Mouse (Mus musculus): Measurements from ENCODE around the gene H3f3a.

The H3f3a gene

GRCm38 (mm10) chr1:180783580-180783928, 30.2 kb downstream of the H3f3a start:
- DNase-seq (ENCODE audit: low read depth in 2 of 2, low spot score in 2 of 2) = no peak

GRCm38 (mm10) chr1:180782906-180783579, 30.7 kb downstream of the H3f3a start:
- no peak for DNase-seq (ENCODE audit: low read depth in 2 of 2, low spot score in 2 of 2)

- no peak for DNase-seq (ENCODE audit: low read depth in 2 of 2, low spot score in 2 of 2)
Measured at GRCm38 (mm10) chr1:180781250-180781649, 32.5 kb downstream of the H3f3a start.

GRCm38 (mm10) chr1:180780291-180780690, 33.5 kb downstream of the H3f3a start:
- no peak for DNase-seq (ENCODE audit: low read depth in 2 of 2, low spot score in 2 of 2)

- no peak for DNase-seq (ENCODE audit: low read depth in 2 of 2, low spot score in 2 of 2)
Measured at GRCm38 (mm10) chr1:180778941-180779340, 34.8 kb downstream of the H3f3a start.

- DNase-seq (ENCODE audit: low read depth in 2 of 2, low spot score in 2 of 2) = no peak
Measured at GRCm38 (mm10) chr1:180778403-180778754, 35.4 kb downstream of the H3f3a start.

DNA sequence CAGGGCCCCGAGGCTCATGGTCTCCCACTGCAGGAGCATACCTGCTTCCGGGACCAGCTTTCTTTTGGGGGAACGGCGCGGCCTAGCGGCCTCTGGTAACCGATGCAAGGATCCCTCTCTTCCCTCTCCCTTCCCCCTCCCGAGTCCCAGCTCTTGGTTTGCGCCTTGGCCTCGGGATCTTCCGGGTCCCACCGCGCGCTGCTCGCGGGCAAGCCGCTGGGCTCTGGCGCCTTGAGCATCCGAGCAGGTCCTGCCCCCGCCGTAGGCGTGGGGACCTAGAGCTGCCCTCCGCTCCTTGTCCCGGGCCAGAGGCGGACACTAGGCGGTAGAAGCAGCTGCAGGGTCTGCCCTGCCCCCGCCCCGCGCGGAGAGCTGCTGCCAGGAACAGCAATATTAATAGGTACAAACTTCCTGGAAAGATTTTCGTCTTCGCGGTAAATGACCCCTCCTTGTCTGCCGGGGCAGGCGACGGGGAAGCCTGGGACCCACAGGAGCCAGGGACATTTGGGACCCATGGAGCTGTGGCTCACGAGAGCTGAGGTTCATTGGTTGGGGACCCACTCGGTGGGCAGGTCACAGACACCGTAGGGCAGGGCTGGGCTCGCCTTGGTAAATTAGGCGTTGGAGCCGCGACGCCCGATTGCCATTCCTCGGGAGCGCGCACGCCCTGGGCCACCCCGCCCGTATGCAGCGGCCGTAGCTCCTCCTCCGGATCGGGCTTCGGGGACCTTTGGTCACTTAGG, 35.9 kb downstream of the H3f3a start:
- DNase-seq (ENCODE audit: low read depth in 2 of 2, low spot score in 2 of 2) = peak; percentile 59 to 68

GRCm38 (mm10) chr1:180777289-180777659, 36.5 kb downstream of the H3f3a start:
- no peak for DNase-seq (ENCODE audit: low read depth in 2 of 2, low spot score in 2 of 2)

DNA sequence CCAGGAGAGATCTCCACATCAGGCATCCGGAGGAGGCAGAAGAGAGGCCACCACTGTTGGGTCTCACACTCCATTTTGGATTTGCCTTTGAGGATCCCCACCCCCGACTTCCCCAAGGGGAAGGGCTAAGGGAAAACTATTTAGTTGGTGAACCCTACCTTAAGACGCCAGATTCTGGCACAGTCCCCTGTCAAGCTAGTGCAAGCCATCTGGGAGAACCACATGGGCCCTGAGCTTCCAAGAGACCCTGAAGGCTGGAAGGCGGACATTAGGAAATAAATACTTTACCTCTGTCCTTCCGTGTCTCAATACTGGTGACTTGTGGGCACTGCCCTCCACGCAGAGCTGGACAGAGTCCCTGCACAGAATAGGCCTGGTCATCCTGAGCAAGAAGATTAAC, 37.2 kb downstream of the H3f3a start:
- DNase-seq (ENCODE audit: low read depth in 2 of 2, low spot score in 2 of 2) = no peak

DNA sequence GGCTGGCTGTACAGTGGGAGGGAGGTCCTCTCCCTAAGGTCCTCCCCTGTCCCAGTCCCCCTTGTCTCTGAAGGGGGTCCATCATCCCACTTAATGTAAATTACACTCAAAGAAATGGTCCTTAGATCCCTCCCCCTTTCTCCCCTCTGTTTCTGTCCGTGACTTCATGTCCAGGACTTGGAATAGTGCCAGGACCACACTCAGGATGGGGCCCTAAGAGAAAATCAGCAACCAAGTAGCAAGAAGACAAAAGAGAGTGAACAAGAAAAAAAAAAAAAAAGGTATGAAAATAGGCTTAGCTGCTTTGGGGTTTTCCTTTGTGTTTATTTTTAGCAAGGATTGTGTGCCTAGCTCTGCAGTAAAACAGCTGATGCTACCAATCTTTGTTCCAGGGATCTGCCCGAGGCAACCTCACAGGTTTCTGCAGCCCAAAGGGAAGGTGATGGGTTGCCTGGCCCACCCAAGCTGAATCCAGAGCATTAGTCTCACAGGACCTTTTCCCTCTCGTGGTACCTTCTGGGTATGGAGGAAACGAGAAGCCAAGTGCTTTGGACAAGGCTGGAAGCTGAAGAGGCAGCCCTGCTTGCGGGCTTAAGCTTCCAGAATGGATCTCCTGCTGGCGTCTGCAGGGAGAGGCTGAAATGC, 37.8 kb downstream of the H3f3a start:
- no peak for DNase-seq (ENCODE audit: low read depth in 2 of 2, low spot score in 2 of 2)

GRCm38 (mm10) chr1:180775317-180775716, 38.4 kb downstream of the H3f3a start:
- no peak for DNase-seq (ENCODE audit: low read depth in 2 of 2, low spot score in 2 of 2)

- peak in 1 of 2 experiments; percentile 41 for DNase-seq (ENCODE audit: low read depth in 2 of 2, low spot score in 2 of 2)
Measured at GRCm38 (mm10) chr1:180774664-180775063, 39.1 kb downstream of the H3f3a start.

DNA sequence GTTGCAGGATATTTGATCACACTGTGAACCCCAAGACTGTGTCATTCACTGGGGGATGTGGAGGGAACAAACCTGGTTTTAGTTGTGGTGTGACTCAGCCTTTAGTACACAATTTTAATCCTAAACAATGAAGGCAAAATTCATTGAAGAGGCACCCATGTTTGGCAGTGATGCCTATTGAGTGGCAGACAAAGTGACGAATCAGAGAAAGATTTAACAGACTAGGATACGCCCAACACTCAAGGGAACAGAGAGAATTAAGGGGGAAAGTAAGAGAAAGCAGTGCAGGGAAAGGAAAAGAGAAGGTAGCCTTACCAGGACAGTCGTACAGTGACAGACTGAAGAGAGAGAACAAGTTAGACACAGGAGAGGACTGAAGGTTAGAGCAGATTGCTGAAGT, 41.5 kb downstream of the H3f3a start:
- no peak for DNase-seq (ENCODE audit: low read depth in 2 of 2, low spot score in 2 of 2)

DNA sequence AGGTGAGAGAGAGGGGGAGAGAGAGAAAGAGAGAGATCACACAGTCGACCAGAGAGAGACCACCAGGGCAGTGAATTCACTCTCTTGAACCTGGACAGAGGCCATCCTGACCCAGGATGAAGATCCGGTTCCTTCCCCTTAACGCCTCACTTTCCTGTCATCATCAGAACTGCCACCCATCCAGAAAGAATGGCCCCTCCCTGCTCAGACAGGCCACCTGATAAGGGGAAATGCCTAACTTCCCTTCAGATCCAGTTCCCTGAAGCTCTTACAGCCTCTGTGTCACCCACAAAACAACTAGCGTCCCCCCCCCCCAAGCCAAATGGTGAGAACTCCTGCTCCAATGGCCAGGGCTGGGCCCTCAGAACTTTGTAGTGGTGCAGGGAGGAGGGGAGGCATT, 42.0 kb downstream of the H3f3a start:
- no peak for DNase-seq (ENCODE audit: low read depth in 2 of 2, low spot score in 2 of 2)

DNA sequence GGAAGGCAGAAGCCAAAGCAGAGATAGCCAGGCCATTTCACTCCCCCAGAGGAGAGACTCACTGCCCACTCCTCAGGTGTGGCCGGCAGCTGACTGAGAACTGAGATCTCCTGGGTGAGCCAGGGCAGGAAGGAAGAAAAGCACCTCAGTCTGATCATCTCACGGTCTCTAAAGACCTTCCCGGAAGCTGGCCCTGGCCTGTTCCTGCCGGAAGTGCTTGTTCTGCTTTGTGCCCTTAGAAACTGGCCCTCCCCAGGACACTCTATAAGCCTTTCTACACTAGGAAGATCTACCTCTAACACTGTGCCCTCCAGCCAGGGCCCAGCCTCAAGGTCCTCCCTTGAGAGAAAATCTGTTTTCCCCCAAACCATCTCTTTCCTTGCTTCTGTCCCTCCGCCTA, 42.4 kb downstream of the H3f3a start:
- DNase-seq (ENCODE audit: low read depth in 2 of 2, low spot score in 2 of 2) = no peak

GRCm38 (mm10) chr1:180768334-180769168, 45.2 kb downstream of the H3f3a start:
- DNase-seq (ENCODE audit: low read depth in 2 of 2, low spot score in 2 of 2) = peak; percentile 71 to 73

DNA sequence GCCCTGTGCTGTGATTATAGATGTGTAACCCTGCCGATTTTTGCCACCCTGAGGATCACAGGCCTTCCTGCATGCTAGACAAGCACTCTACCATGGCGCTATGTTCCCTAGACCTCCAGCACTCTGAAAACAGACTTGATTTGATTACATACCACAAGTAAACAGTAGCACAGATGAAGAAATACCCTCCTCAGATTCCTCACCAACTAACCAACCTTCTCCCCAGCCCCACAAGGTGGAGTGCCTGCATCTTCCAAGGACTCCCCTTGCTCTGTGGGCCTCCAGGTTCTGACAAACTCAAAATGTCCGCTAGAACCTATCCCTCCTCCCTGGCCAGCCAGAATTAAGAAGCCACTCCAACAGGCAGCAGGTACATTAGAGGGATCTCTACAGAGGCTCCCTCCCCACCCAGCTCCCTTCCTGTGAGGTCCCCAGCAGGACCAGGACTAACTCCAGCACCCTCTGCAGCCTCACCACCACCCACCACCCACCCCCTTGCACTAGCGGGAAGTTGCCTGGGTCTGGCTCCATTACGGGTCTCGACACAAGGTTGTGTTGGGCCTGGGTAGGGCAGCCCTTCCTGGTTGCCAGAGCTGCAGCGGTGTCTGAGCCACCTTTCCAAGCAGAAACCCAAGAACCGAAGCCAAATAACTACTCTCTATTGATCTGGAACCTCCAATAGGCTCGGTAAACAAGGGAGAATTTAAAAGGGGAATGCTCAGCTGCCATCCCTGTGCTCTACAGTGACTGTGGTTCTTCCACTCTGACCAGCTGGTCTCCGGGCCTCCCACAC, 46.0 kb downstream of the H3f3a start:
- DNase-seq (ENCODE audit: low read depth in 2 of 2, low spot score in 2 of 2) = peak in 1 of 2 experiments; percentile 28

DNA sequence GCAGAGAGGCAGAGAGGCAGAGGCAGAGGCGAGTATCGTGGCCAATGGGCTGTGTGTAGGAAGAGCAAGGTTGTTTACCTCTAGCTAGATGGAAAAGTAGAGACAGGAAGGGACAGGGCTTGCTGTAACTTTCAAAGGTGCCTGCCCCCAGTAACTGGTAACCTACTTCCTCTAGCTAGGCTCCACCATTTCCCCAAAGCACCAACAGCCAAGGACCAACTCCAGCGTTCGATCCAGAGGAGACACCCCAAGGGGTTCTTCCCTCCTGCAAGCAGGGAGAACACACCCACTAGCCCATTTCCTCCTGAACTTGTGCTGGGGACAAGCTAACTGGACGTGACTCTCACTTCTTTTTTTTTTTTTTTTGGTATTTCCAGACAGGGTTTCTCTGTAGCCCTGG, 47.2 kb downstream of the H3f3a start:
- peak in 1 of 2 experiments; percentile 25 for DNase-seq (ENCODE audit: low read depth in 2 of 2, low spot score in 2 of 2)

GRCm38 (mm10) chr1:180765393-180765792, 48.4 kb downstream of the H3f3a start:
- DNase-seq (ENCODE audit: low read depth in 2 of 2, low spot score in 2 of 2) = no peak

DNA sequence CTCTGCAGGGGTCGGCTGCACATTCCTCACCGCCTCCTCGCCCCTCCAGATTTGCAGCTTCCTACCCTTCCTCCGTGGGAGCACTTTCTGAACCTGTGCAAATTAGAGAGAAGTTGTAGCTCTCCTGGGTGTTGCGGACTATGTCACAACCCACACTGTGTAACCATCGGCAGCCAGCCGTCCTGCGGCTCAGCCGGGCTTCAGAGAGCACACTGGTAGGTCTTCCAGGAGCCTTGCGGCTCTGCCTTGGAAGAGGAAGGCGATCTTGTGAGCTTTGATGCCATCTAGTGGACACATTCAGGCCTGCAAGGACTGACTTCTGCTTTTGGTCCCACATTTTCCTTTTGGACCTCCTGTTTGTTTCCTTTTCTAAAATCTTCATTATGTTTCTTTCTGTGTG, 49.9 kb downstream of the H3f3a start:
- peak; percentile 66 to 77 for DNase-seq (ENCODE audit: low read depth in 2 of 2, low spot score in 2 of 2)

DNA sequence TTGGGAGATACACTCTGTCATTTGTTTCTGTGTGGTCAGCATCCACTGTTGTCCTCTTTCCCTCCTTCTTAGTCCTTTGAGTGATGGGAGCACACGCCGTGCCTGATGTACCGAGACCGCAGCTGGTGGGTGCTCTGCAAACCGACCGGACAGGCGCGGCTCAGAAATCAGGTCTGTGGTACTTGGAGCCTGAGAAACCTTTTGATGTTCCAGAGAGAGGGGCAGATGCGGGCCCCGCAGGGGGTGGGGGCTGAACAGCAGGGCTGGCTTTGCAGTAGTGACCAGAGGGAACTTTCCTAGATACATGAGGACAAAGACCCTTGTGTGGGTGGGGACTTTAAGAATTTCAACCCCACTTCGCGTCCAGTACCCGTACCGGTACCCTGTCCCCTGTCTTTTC, 50.4 kb downstream of the H3f3a start:
- DNase-seq (ENCODE audit: low read depth in 2 of 2, low spot score in 2 of 2) = no peak

All from CD8-positive naive resting alpha-beta T cell, adult 2 months (primary cell).